Mouse (Mus musculus): ENCODE measurements around the gene Shld2. TPM values are rescaled to one million over a fixed set of nuclear protein-coding genes. Genes with fewer than 3 reads are reported as not detected.

Shld2 gene
- total RNA-seq, 2 experiments from 2014 or later, result 0.42 to 0.83 TPM

GRCm38 (mm10) chr14:34188629-34189028 lies 121.7 kb downstream of the Shld2 start:
- ATAC-seq (replicated peaks; ENCODE audit: low FRiP score, poor library complexity, severe bottlenecking), result no peak

Other genes with a start within 250 kb of the Shld2 start
- gene Anxa8, start 224.5 kb downstream of the Shld2 start, total RNA-seq (2015; ENCODE audit: low replicate concordance), result not detected in 2 replicates
- not detected in 2 replicates for gene Anxa8, start 224.5 kb downstream of the Shld2 start, total RNA-seq (2017; ENCODE audit: low replicate concordance)
- not detected in 2 replicates for gene A630023A22Rik, start 207.7 kb downstream of the Shld2 start, total RNA-seq (2015; ENCODE audit: low replicate concordance)
- gene A630023A22Rik, start 207.7 kb downstream of the Shld2 start, total RNA-seq (2017; ENCODE audit: low replicate concordance), result not detected in 2 replicates
- gene Npy4r, start 158.0 kb downstream of the Shld2 start, total RNA-seq (2015; ENCODE audit: low replicate concordance), result not detected in 2 replicates
- not detected in 2 replicates for gene Npy4r, start 158.0 kb downstream of the Shld2 start, total RNA-seq (2017; ENCODE audit: low replicate concordance)
- not detected in 2 replicates for gene Gprin2, start 108.8 kb downstream of the Shld2 start, total RNA-seq (2015; ENCODE audit: low replicate concordance)
- not detected in 2 replicates for gene Gprin2, start 108.8 kb downstream of the Shld2 start, total RNA-seq (2017; ENCODE audit: low replicate concordance)
- gene Syt15, start 90.9 kb downstream of the Shld2 start, total RNA-seq (2015; ENCODE audit: low replicate concordance), result not detected in 2 replicates
- not detected in 2 replicates for gene Syt15, start 90.9 kb downstream of the Shld2 start, total RNA-seq (2017; ENCODE audit: low replicate concordance)
- 38.6 and 46.5 TPM in 2 replicates for gene Glud1, start 234 bp upstream of the Shld2 start, total RNA-seq (2015; ENCODE audit: low replicate concordance)
- gene Glud1, start 234 bp upstream of the Shld2 start, total RNA-seq (2017; ENCODE audit: low replicate concordance), result 16.0 and 21.9 TPM in 2 replicates
- not detected in 2 replicates for gene Fam25c, start 44.9 kb upstream of the Shld2 start, total RNA-seq (2015; ENCODE audit: low replicate concordance)
- gene Fam25c, start 44.9 kb upstream of the Shld2 start, total RNA-seq (2017; ENCODE audit: low replicate concordance), result not detected in 2 replicates
- not detected in 2 replicates for gene Sncg, start 64.3 kb upstream of the Shld2 start, total RNA-seq (2015; ENCODE audit: low replicate concordance)
- not detected in 2 replicates for gene Sncg, start 64.3 kb upstream of the Shld2 start, total RNA-seq (2017; ENCODE audit: low replicate concordance)
- not detected in 2 replicates for gene Mmrn2, start 65.0 kb upstream of the Shld2 start, total RNA-seq (2015; ENCODE audit: low replicate concordance)
- 0.26 TPM in 1 of 2 replicates, not detected in the other for gene Mmrn2, start 65.0 kb upstream of the Shld2 start, total RNA-seq (2017; ENCODE audit: low replicate concordance)
- 0.84 and 1.4 TPM in 2 replicates for gene Bmpr1a, start 192.8 kb upstream of the Shld2 start, total RNA-seq (2015; ENCODE audit: low replicate concordance)
- 1.2 TPM in 1 of 2 replicates, not detected in the other for gene Bmpr1a, start 192.8 kb upstream of the Shld2 start, total RNA-seq (2017; ENCODE audit: low replicate concordance)
- not detected in 2 replicates for gene 9230112D13Rik, start 212.3 kb upstream of the Shld2 start, total RNA-seq (2015; ENCODE audit: low replicate concordance)
- gene 9230112D13Rik, start 212.3 kb upstream of the Shld2 start, total RNA-seq (2017; ENCODE audit: low replicate concordance), result not detected in 2 replicates